Mouse (Mus musculus) heart, adult 2 months (tissue): ENCODE measurements around the gene Lsm3.

Source experiments
- CTCF ChIP-seq: fragments of 200-600 bp; IDR thresholded peaks from 2 replicates; pipeline ENCODE4 v1.8.1; 2022; ENCODE audit warnings: antibody characterized with exemption, mild to moderate bottlenecking, moderate library complexity
- EP300 ChIP-seq: fragments of 200-500 bp; IDR thresholded peaks from 2 replicates; pipeline ENCODE4 v1.6.1; 2011; ENCODE audit warnings: low read depth, low read length, control low read depth; ENCODE audit not compliant: insufficient read depth
- POLR2A ChIP-seq: fragments of 200-500 bp; IDR thresholded peaks from 2 replicates; pipeline ENCODE4 v1.6.1; 2011; ENCODE audit warnings: mild to moderate bottlenecking, low read depth, low read length, control low read depth; ENCODE audit not compliant: insufficient read depth

GRCm38 (mm10) chr6:91528265-91528664 lies 12.5 kb downstream of the Lsm3 start:
- no peak for TF ChIP-seq POLR2A
- TF ChIP-seq CTCF = 0 out of 2 replicates have a peak, but pooled peaks have one; percentile 25
- TF ChIP-seq EP300 = peak; percentile 97
